Mouse (Mus musculus): Measurements from ENCODE around the gene Hs3st1.
"Not testable (repeated sequence)": the region's sequence is repeated elsewhere in the genome, so short reads cannot be mapped to it uniquely, and the experiment has no call there.

Hs3st1 gene

GRCm38 (mm10) chr5:39755375-39755774, at the start of gene Hs3st1:
TSS of gene Hs3st1 (minus strand) at chr5:39755475.
- in situ Hi-C loops (cut with MboI; ENCODE audit: unreplicated experiment in 2 of 2), result not testable (repeated sequence)

DNA sequence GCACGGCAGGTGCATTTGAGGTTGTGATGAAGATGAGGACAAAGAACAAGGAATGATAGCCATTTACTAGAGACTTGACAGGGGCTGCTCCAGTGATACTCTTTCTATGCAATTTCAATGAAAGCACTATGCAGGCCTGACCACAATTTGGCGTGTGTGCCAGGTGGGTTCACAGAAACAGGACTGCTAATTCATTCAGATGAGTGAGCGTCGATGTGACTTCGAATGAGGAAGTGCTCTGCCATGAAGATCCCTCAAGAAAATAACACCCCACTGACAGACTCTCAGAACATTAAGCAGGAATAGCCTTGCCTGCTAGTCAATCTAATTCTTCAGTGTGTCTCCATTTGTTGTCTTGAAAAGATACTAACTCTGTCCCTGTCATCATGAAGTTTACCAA, 49.4 kb upstream of the Hs3st1 start:
- in situ Hi-C loops (cut with MboI; ENCODE audit: unreplicated experiment in 2 of 2), result no loop called here

GRCm38 (mm10) chr5:39803941-39804340, 48.7 kb upstream of the Hs3st1 start:
- in situ Hi-C loops (cut with MboI; ENCODE audit: unreplicated experiment in 2 of 2), result no loop called here

GRCm38 (mm10) chr5:39803457-39803856, 48.2 kb upstream of the Hs3st1 start:
- in situ Hi-C loops (cut with MboI; ENCODE audit: unreplicated experiment in 2 of 2), result no loop called here

DNA sequence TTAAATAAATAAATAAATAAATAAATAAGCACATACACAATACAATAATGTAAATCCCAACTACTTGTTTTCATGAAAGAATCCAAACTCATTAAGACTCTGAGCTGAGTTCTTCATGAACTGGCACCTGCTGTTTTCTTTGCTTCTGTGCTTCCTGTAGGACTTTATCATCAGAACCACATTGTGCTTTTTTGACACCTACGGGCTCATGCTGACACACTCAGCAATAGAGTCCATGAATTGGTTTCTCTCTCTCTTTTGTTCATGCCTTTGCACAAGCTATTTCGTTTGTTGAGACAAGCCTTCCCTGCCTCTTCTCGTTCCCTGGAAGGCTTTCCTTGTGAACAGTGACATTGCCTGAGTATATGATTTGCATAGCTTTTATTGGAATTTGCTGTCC, 46.8 kb upstream of the Hs3st1 start:
- in situ Hi-C loops (cut with MboI; ENCODE audit: unreplicated experiment in 2 of 2), result no loop called here

DNA sequence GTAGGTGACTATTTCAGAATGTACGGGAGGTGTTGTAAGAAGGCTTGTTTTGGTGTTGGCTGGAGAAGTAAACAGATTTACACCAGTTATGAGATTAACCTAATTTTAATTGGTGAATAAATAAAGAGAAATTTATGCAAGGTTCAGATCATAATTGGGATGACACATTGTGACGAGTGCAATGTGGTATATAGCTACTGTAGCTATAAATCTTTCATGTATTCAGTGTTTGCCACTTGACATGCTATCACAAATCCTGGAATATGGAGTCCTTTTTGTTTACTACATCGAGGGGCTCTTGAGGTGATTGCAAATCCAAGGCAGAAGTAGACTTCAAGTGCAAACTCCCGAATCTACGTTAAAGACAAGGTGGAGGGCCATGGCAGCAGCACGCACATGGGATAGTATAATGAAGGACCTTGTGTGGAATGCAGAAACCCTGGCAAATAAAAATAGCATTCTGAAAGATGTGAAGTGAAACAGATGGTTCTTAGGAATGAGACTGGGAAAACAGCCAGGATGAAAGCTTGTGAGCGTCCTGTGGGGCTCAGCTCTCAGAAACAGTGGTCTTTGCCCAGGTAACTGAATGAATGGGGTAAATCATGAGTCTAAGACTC, 21.9 kb upstream of the Hs3st1 start:
- in situ Hi-C loops (cut with MboI; ENCODE audit: unreplicated experiment in 2 of 2), result no loop called here

DNA sequence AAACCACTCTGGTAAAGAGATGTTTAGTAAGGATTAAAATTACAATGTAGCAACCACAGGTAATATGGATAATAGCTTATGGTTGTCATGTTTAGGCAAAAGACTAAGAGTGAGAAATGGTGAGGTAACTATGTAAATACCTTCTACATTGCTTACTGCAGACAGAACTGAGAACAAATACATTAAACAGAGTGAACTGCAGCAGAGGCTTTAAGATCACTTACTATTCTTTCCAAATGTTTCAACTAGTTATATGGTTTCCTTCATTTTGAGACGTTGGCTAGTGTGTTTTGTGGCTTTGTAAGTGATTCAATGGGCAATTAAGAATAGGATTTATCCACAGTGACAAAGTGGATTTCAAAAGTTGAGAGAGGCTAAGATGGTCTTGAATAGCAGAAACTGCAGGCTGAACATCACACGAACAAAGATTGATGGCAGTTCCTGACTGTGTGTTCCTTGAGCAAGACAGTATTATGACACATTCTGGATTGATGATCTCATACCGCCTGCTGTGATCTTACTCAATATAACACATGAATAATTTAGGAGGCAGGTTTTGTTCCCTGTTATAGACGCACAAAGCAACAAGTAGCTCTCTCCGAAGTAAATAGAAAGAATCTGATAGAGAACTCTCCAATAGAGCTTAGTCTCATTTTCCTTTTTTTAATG, 16.5 kb upstream of the Hs3st1 start:
- in situ Hi-C loops (cut with MboI; ENCODE audit: unreplicated experiment in 2 of 2), result no loop called here

DNA sequence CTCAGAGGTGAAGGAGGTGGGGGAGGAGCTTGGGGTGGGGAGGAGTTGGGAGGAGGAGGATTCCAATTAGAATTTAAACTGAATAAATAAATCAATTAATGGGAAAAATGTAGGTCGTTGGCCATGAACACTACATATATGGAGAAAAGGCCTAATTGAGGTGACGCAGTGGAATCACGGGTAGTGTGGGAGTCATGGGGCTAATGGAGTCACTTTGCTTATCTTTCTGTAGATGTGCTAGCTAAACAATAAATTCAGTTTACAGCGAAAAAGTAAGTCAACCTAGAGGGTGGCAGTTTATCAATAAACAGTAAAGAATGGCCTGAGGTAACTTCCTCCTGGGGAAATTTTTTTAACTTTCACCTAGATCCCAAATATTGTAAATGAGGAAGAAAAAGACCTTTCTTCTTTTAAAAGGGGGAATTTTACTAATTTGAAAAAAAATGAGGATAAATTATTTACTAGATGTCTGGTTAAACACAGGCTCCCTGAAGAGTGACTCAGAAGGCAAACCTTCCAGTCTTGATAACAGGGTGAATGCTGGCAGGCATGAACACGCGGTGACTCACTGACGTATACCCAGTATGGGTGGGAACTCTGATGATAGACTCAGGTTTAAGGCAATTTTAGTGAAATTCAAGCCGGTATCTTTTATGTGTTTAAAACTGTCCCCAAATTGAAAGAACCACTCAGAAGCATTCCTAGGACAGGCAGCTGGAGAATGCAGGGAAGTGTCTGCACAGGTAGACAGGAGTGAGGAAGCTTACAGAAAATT, 6.6 kb upstream of the Hs3st1 start:
- in situ Hi-C loops (cut with MboI; ENCODE audit: unreplicated experiment in 2 of 2), result no loop called here

DNA sequence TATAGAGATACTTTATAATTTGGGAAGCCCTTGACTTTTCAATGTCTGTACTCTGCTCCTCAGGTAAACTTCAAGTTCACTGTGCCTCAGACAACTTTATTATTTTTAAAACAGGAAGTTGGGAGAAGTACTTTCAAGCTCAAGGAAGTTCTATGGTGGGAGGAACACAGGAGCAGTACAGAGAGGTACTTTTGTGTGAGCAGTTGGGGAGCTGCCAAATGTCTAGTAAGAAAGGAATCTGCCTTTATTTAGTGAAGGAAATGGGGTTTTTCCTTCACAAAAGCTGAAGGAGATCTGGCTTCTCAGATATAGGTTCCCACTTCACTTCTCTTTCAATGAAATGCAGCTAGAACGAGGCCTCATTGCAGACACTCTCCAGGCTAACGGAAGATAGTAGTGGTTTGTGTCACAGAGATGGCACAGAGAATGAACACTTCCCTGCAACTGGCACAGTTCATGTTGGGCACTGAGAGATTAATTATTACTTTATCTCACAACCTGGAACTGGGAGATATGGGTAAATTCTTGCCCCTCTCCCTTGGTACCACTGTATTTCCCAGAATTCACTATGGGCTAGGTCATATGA, 3.7 kb upstream of the Hs3st1 start:
- in situ Hi-C loops (cut with MboI; ENCODE audit: unreplicated experiment in 2 of 2), result no loop called here

GRCm38 (mm10) chr5:39736843-39737242, 18.4 kb downstream of the Hs3st1 start:
- in situ Hi-C loops (cut with MboI; ENCODE audit: unreplicated experiment in 2 of 2), result no loop called here

- in situ Hi-C loops (cut with MboI; ENCODE audit: unreplicated experiment in 2 of 2), result no loop called here
Observed at GRCm38 (mm10) chr5:39733750-39734443, 21.4 kb downstream of the Hs3st1 start.

GRCm38 (mm10) chr5:39733013-39733749, 22.1 kb downstream of the Hs3st1 start:
- in situ Hi-C loops (cut with MboI; ENCODE audit: unreplicated experiment in 2 of 2), result no loop called here

GRCm38 (mm10) chr5:39715694-39716550, 39.4 kb downstream of the Hs3st1 start:
- in situ Hi-C loops (cut with MboI; ENCODE audit: unreplicated experiment in 2 of 2), result no loop called here

- in situ Hi-C loops (cut with MboI; ENCODE audit: unreplicated experiment in 2 of 2), result no loop called here
Observed at GRCm38 (mm10) chr5:39715193-39715592, 40.1 kb downstream of the Hs3st1 start.

GRCm38 (mm10) chr5:39705539-39705938, 49.7 kb downstream of the Hs3st1 start:
- in situ Hi-C loops (cut with MboI; ENCODE audit: unreplicated experiment in 2 of 2), result no loop called here

DNA sequence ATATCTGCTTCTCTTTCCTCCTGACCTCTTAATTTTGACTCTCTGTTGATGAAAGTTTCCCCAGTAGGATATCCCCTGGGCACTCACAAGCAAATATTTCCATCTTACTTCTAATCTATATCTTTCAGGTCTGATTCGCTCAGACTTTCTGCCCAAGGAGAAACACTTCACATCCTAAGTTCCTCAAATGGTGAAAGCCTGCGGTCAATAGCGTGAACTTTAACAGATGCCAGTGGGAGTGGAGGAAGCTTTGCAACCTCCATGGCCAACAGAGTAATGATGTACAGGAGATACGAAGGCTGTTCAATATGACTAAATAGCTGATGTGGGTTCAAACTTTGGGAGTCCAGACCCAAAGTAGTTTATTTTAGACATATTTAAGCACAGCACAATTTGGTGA, 94.4 kb downstream of the Hs3st1 start:
- in situ Hi-C loops (cut with MboI; ENCODE audit: unreplicated experiment in 2 of 2), result no loop called here

- in situ Hi-C loops (cut with MboI; ENCODE audit: unreplicated experiment in 2 of 2), result no loop called here
Observed at GRCm38 (mm10) chr5:39659417-39659816, 95.9 kb downstream of the Hs3st1 start.

DNA sequence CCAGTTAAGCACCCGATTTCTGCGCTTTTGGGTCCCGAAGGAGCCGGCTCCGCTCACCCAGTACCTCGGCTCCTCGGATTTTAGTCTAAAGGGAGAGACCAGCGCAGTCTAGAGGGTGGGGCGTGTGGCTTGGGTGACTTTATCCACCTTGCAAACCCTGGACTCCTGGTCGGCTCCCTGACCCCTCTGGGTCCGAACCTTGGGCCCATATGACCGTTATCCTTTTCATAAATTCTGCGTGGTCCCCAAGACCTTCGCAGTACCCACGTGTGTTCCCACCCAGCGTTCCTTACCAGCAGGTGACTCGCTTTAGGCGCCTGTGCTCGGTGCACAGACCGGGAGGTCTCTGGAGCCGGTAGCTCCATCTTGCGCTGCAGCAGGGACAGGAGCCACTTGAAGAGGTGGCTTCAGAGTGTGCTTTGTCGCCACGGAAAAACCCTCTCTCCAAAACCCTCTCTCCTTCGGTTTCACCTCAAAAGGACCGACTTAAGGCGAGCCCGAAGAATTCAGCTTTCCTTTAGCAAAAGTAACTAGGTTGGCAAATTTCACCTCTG, 110.4 kb downstream of the Hs3st1 start:
- in situ Hi-C loops (cut with MboI; ENCODE audit: unreplicated experiment in 2 of 2), result loop anchor here (10.0 to 25.0 kb wide), 2 partner anchors 1392 to 1400 kb away; no protein-coding TSS in a partner anchor

All from v-Abl transformed pro-B cells (cell line).